Mouse (Mus musculus) adrenal gland, postnatal 10 days (tissue): ENCODE results near the gene Sptlc3. TPM values are rescaled to one million over a fixed set of nuclear protein-coding genes. Genes with fewer than 3 reads are reported as not detected.

Experiments
- DNase-seq: peaks from one replicate; pipeline ENCODE4 v3.0.0; 2021; ENCODE audit warnings: mixed read lengths
- total RNA-seq, 2 experiments: library from RNA; stranded (reverse); gene quantifications; 2 replicates each; pipeline ENCODE4 v1.2.3; 2021

Sptlc3 gene
- total RNA-seq, 2 experiments from 2014 or later, result not detected

GRCm38 (mm10) chr2:139637861-139638260 is 144.1 kb downstream of the Sptlc3 start:
- peak; percentile 16 for DNase-seq

GRCm38 (mm10) chr2:139641757-139642385 is 148.2 kb downstream of the Sptlc3 start:
- no peak for DNase-seq

GRCm38 (mm10) chr2:139649518-139649917 is 155.8 kb downstream of the Sptlc3 start:
- DNase-seq, result no peak

- DNase-seq, result no peak
Measured at GRCm38 (mm10) chr2:139656750-139657149, 163.0 kb downstream of the Sptlc3 start.

- no peak for DNase-seq
Measured at GRCm38 (mm10) chr2:139671838-139672237, 178.1 kb downstream of the Sptlc3 start.

GRCm38 (mm10) chr2:139672371-139672770 is 178.7 kb downstream of the Sptlc3 start:
- DNase-seq, result no peak

- DNase-seq, result peak; percentile 91
Measured at GRCm38 (mm10) chr2:139677065-139677762, 183.5 kb downstream of the Sptlc3 start.

GRCm38 (mm10) chr2:139677809-139678274 is 184.1 kb downstream of the Sptlc3 start, which contains the start of gene Ism1:
Ism1 (plus strand) TSS chr2:139678178.
- DNase-seq, result peak; percentile 60

GRCm38 (mm10) chr2:139678275-139679140 is 184.8 kb downstream of the Sptlc3 start:
- peak; percentile 60 for DNase-seq

- DNase-seq, result no peak
Measured at GRCm38 (mm10) chr2:139682540-139682939, 188.8 kb downstream of the Sptlc3 start.

Other genes with a start within 250 kb of the Sptlc3 start
- 10 to 100 TPM; 24.7 to 30.7 TPM for gene Ism1, start 184.3 kb downstream of the Sptlc3 start, total RNA-seq